Mouse (Mus musculus) heart, adult 11 months (tissue): Measurements from ENCODE around the gene Fastk.

ENCODE experiments used
- DNase-seq: peaks from one replicate; pipeline ENCODE4 v3.0.0; 2022

The Fastk gene

GRCm38 (mm10) chr5:24452691-24453233 is 7.7 kb upstream of the Fastk start:
- peak; percentile 96 for DNase-seq

- peak; percentile 97 for DNase-seq
Measured at GRCm38 (mm10) chr5:24452030-24452690, 7.1 kb upstream of the Fastk start, which contains the start of gene Agap3. TSS of gene Agap3 (plus strand) at chr5:24452177.

GRCm38 (mm10) chr5:24451264-24452029 is 6.4 kb upstream of the Fastk start:
- DNase-seq, result peak; percentile 99

- DNase-seq, result peak; percentile 99
Measured at GRCm38 (mm10) chr5:24447624-24448298, 2.7 kb upstream of the Fastk start, which contains the start of gene Tmub1. TSS of gene Tmub1 (minus strand) at chr5:24447854.

GRCm38 (mm10) chr5:24446630-24447029 is 1.5 kb upstream of the Fastk start:
- peak; percentile 95 for DNase-seq

- peak; percentile 95 for DNase-seq
Measured at GRCm38 (mm10) chr5:24445428-24446080, 467 bp upstream of the Fastk start.

- DNase-seq, result peak; percentile 93
Measured at GRCm38 (mm10) chr5:24443927-24444326, 1.2 kb downstream of the Fastk start.

- peak; percentile 91 for DNase-seq
Measured at GRCm38 (mm10) chr5:24443204-24443603, 1.9 kb downstream of the Fastk start.

GRCm38 (mm10) chr5:24442029-24442428 is 3.1 kb downstream of the Fastk start:
- DNase-seq, result peak; percentile 93

GRCm38 (mm10) chr5:24441187-24441586 is 3.9 kb downstream of the Fastk start:
- peak; percentile 92 for DNase-seq

GRCm38 (mm10) chr5:24433993-24434392 is 11.1 kb downstream of the Fastk start:
- DNase-seq, result peak; percentile 90

GRCm38 (mm10) chr5:24428596-24428995 is 16.5 kb downstream of the Fastk start:
- DNase-seq, result no peak

- peak; percentile 90 for DNase-seq
Measured at GRCm38 (mm10) chr5:24427981-24428402, 17.1 kb downstream of the Fastk start.

- peak; percentile 92 for DNase-seq
Measured at GRCm38 (mm10) chr5:24427285-24427633, 17.8 kb downstream of the Fastk start.

GRCm38 (mm10) chr5:24426556-24427284 is 18.4 kb downstream of the Fastk start:
- peak; percentile 94 for DNase-seq

- DNase-seq, result peak; percentile 97
Measured at GRCm38 (mm10) chr5:24426037-24426432, 19.1 kb downstream of the Fastk start.

GRCm38 (mm10) chr5:24425421-24426036 is 19.6 kb downstream of the Fastk start:
- DNase-seq, result no peak

- DNase-seq, result peak; percentile 99
Measured at GRCm38 (mm10) chr5:24424861-24425411, 20.2 kb downstream of the Fastk start.

- no peak for DNase-seq
Measured at GRCm38 (mm10) chr5:24424004-24424781, 20.9 kb downstream of the Fastk start.
